Mouse (Mus musculus) stomach, embryonic 14.5 days (tissue): ENCODE measurements around the gene Rgs2. TPM values are rescaled to one million over a fixed set of nuclear protein-coding genes. Genes with fewer than 3 reads are reported as not detected.

ENCODE experiments used
- ATAC-seq: fragments of 200-750 bp; cut with Nextera tagmentation; 2 replicates; pipeline ENCODE4 v1.8.0; 2017; ENCODE audit warnings: low read depth, moderate TSS enrichment; ENCODE audit not compliant: insufficient number of reproducible peaks, insufficient read depth, low FRiP score
- H3K27ac ChIP-seq: fragments of 300-500 bp; sonication (generic); 2 replicates; pipeline ENCODE4 v1.5.1; 2014; ENCODE audit warnings: mild to moderate bottlenecking, low read length, moderate library complexity, mixed read lengths
- H3K27me3 ChIP-seq: fragments of 300-500 bp; sonication (generic); 2 replicates; pipeline ENCODE4 v1.6.1; 2014; ENCODE audit warnings: low read length, control low read depth, mixed read lengths; ENCODE audit not compliant: control insufficient read depth, insufficient read depth
- H3K36me3 ChIP-seq: fragments of 300-500 bp; sonication (generic); 2 replicates; pipeline ENCODE4 v1.6.1; 2014; ENCODE audit warnings: mild to moderate bottlenecking, control low read depth, low read length, moderate library complexity, mixed read lengths; ENCODE audit not compliant: control insufficient read depth, insufficient read depth
- H3K4me1 ChIP-seq: fragments of 300-500 bp; sonication (generic); 2 replicates; pipeline ENCODE4 v1.6.1; 2014; ENCODE audit warnings: low read length, control low read depth, mixed read lengths; ENCODE audit not compliant: control insufficient read depth, insufficient read depth
- H3K4me2 ChIP-seq: fragments of 300-500 bp; sonication (generic); replicated peaks from 2 replicates; pipeline ENCODE4 v1.6.1; 2014; ENCODE audit warnings: low read depth, low read length, control low read depth
- H3K4me3 ChIP-seq: fragments of 300-500 bp; sonication (generic); 2 replicates; pipeline ENCODE4 v1.5.1; 2014; ENCODE audit warnings: low read depth, low read length, control low read depth
- H3K9ac ChIP-seq: fragments of 300-500 bp; sonication (generic); replicated peaks from 2 replicates; pipeline ENCODE4 v1.6.1; 2014; ENCODE audit warnings: low read depth, mild to moderate bottlenecking, control low read depth, low read length, moderate library complexity, mixed read lengths
- H3K9me3 ChIP-seq: fragments of 300-500 bp; sonication (generic); 2 replicates; pipeline ENCODE4 v1.6.1; 2016; ENCODE audit warnings: low read depth, low read length, control low read depth; ENCODE audit not compliant: control insufficient read depth
- WGBS: fragments of 180-500 bp; shearing (Covaris S2); extraction: QIAGEN DNeasy Blood & Tissue Kit; methylation state at CpG from one replicate; pipeline ENCODE4 v1.1.7; 2014; 5-methylcytosine and 5-hydroxymethylcytosine counted together
- polyA plus RNA-seq: library from polyadenylated mRNA; unstranded; fragments of >200 nt; fragmentation: Nextera tagmentation; extraction: Ambion mirVana; gene quantifications from 2 replicates; pipeline ENCODE4 v1.2.1, GENCODE M21; 2014

Gene Rgs2
- polyA plus RNA-seq, 1 experiment from 2014 or later = 66.5 TPM

DNA sequence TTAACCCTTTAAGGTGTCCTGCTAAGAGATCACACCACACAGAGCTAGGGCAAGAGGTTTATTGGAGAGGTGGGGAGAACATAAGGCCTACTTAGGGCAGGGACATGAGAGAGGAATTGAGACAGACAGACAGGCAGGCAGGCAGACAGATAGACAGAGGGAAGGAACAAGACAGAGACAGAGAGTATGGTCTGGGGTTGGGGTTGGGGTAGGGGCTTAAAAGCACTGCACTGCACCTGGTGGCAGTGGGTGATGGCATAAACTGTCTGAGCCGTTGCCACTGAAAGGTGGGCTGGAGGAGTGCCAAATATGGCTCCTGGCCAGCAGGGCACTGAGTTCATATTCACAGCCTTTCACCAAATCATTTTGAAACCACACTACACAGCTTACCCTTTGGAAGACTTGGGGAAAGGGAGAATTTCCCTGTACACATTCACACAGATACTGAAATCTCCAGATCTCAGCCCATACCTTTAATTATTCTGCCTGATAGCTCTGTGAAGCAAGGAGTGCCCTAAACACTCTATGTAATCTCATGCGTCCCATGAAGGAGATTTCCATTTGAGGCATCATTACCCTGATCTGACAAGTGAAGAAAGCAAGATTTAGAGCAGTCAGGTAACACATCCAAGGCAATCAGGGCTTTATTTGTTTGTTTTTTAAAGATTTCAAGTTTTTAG lies 21.7 kb downstream of the Rgs2 start:
- Histone ChIP-seq H3K4me3 (no peak overlapping the region), H3K9me3 (no peaks in the 10 kb centered on the region), H3K4me2 (no peak overlapping the region), H3K9ac (no peak overlapping the region), H3K27me3 (no peaks in the 10 kb centered on the region), H3K4me1 (no peaks in the 10 kb centered on the region), H3K36me3 (no peaks in the 10 kb centered on the region), H3K27ac (no peak overlapping the region)
- no peak for ATAC-seq
- 46% methylated on average over 2 of the region's 2 CpGs for WGBS

DNA sequence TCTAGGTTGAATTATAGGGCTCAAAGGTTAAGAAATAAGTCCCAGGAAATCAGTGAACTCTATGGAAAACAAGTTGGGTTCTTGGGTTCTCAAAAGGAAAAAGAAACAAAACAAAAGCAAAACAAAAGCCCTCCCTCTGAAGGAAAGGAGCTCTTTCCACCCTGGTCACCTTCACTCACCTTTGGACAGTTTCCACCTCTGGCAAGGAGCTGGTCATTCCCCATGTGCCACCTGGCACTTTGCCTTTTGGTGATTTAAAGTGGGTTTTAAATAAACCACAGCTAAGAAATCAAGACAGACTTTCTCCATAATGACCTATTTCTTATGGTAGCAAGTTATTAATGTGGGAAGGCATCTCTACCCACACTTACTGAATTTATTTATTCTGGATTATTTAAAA lies 23.1 kb downstream of the Rgs2 start:
- no peak overlapping the region for H3K4me2 ChIP-seq
- no peaks in the 10 kb centered on the region for H3K36me3 ChIP-seq
- no peaks in the 10 kb centered on the region for H3K4me1 ChIP-seq
- no peak overlapping the region for H3K9ac ChIP-seq
- no peak overlapping the region for H3K4me3 ChIP-seq
- ATAC-seq = no peak
- H3K9me3 ChIP-seq = no peaks in the 10 kb centered on the region
- H3K27me3 ChIP-seq = no peaks in the 10 kb centered on the region
- no peak overlapping the region for H3K27ac ChIP-seq

DNA sequence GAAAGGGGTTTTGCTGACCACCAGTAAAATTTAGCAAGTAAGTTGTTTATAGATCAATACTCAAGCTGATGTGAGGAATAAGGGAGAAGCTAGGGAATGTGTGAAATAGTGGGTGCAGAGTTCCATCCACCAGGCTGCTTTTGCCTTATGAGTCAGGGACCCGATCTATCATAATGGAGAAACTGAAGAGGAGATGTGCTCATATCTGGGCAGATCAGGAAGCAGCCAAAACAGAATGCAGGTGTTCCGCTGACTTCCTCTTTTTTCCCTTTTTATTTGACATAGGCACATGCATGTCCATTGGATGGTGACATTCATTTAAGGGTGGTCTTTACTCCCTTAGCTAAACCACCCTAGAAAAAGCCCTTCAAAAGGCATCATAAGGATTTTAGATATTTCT lies 29.3 kb downstream of the Rgs2 start:
- Histone ChIP-seq H3K9ac (no peak overlapping the region), H3K4me1 (no peaks in the 10 kb centered on the region), H3K27ac (no peak overlapping the region), H3K36me3 (no peaks in the 10 kb centered on the region), H3K9me3 (no peaks in the 10 kb centered on the region), H3K4me3 (no peak overlapping the region), H3K4me2 (no peak overlapping the region), H3K27me3 (no peaks in the 10 kb centered on the region)
- 88% methylated on average over 2 of the region's 2 CpGs for WGBS
- ATAC-seq = no peak

DNA sequence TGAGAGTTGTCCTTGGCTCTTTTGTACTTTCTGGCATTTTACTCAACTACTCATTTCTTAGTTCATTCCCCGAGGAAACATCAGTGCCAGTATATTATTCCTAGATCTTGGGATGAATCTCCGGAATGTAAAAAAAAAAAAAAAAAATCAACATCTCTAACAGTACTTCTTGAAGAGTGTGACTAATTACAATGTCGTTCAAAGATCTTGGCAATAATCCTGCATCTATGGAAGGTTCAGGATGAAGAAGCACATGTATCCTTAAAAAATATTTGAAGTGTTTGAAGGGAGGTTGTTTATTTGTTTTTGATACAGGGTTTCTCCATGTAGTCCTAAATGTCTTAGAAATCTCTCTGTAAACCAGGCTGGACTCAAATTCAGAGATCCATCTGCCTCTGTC lies 41.7 kb downstream of the Rgs2 start:
- Histone ChIP-seq H3K9me3 (no peaks in the 10 kb centered on the region), H3K36me3 (no peaks in the 10 kb centered on the region), H3K4me1 (no peaks in the 10 kb centered on the region), H3K27ac (no peak overlapping the region), H3K9ac (no peak overlapping the region), H3K4me2 (no peak overlapping the region), H3K4me3 (no peak overlapping the region), H3K27me3 (no peaks in the 10 kb centered on the region)
- no peak for ATAC-seq
- whole genome bisulfite sequencing = 86% methylated on average over 3 of the region's 3 CpGs

DNA sequence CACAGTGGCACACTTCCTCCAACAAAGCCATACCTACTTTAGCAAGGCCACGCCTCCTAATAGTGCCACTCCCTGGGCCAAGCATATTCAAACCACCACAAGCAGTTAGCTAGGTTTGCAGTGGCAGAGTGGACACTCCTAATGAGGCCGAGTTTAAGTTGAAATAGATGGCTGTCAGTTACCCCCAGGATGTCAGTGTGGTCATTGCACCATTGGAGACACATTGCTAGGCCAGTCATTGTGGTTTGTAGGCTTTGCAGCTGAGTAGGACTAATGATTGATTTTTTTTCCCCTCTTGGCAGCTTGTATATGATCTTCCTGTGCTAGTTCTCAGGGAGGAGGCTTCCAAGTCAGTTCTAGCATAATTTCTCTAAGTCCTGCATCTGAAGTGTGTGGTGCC lies 43.6 kb downstream of the Rgs2 start:
- no peak overlapping the region for H3K9ac ChIP-seq
- H3K9me3 ChIP-seq = no peaks in the 10 kb centered on the region
- H3K4me2 ChIP-seq = no peak overlapping the region
- H3K27me3 ChIP-seq = no peaks in the 10 kb centered on the region
- no peak overlapping the region for H3K27ac ChIP-seq
- H3K4me3 ChIP-seq = no peak overlapping the region
- no peaks in the 10 kb centered on the region for H3K4me1 ChIP-seq
- no peaks in the 10 kb centered on the region for H3K36me3 ChIP-seq
- WGBS = 91% methylated on average over 2 of the region's 2 CpGs
- ATAC-seq = no peak

DNA sequence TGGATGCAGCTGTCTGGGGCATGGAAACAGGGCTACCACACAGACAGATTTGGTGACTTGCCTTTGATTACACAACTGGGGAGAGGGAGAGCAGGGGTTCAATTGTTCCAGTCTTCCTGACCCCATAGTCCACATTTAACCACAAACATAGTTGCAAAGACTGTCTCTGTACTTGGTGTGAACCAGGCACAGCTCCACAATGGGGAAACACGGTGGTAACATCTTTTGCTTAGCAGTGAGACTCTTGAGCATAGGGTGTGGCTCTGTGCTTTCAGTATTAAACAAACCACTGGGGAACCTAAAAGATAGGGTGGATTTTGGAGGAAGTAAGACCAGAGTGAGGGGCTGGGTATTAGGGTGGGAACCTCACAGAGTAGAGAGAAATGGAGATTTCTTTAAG lies 47.9 kb downstream of the Rgs2 start:
- 81% methylated on average over 1 of the region's 1 CpGs for WGBS
- no peak for ATAC-seq
- Histone ChIP-seq H3K4me1 (no peaks in the 10 kb centered on the region), H3K9ac (no peak overlapping the region), H3K4me3 (no peak overlapping the region), H3K36me3 (no peaks in the 10 kb centered on the region), H3K27me3 (no peaks in the 10 kb centered on the region), H3K4me2 (no peak overlapping the region), H3K27ac (no peak overlapping the region), H3K9me3 (no peaks in the 10 kb centered on the region)

DNA sequence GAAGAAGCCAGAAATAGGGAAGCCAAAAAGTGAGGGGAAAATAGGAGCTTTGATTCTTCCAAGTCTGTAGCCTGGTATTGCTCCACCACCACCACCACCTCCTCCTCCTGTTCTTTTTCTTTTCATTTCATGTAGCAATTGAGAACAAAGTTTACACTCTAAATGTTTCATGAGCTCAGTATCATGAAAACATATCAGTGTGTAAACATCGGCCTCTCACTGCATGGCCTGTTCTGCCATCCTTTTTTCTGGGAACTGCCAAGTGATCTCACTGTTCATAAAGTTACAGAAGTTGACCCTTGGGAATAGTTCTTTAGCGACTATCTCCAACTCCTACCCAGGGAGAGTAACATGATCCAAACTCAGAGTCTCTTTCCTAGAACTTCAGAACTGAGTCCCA lies 51.1 kb downstream of the Rgs2 start:
- no peak overlapping the region for H3K9ac ChIP-seq
- 60% methylated on average over 2 of the region's 2 CpGs for WGBS
- H3K4me1 ChIP-seq = no peaks in the 10 kb centered on the region
- no peaks in the 10 kb centered on the region for H3K36me3 ChIP-seq
- ATAC-seq = 0 out of 2 replicates have a peak, but pooled peaks have one; percentile 42
- H3K27me3 ChIP-seq = no peaks in the 10 kb centered on the region
- no peak overlapping the region for H3K4me3 ChIP-seq
- H3K4me2 ChIP-seq = no peak overlapping the region
- H3K9me3 ChIP-seq = no peaks in the 10 kb centered on the region
- no peak overlapping the region for H3K27ac ChIP-seq

Other genes starting within 250 kb of the Rgs2 start
- gene Trove2, start 227.1 kb downstream of the Rgs2 start, polyA plus RNA-seq = 20.8 and 20.9 TPM in 2 replicates
- 64.6 and 71.4 TPM in 2 replicates for gene Uchl5, start 226.9 kb downstream of the Rgs2 start, polyA plus RNA-seq
- gene Rgs13, start 173.2 kb upstream of the Rgs2 start, polyA plus RNA-seq = 0.22 TPM in 1 of 2 replicates, not detected in the other
- not detected in 2 replicates for gene Rgs1, start 245.1 kb upstream of the Rgs2 start, polyA plus RNA-seq